Mouse (Mus musculus): ENCODE measurements around the gene Tank. TPM values are rescaled to one million over a fixed set of nuclear protein-coding genes. Genes with fewer than 3 reads are reported as not detected.

Tank gene
- polyA plus RNA-seq, 1 experiment from 2014 or later: 27.8 TPM

DNA sequence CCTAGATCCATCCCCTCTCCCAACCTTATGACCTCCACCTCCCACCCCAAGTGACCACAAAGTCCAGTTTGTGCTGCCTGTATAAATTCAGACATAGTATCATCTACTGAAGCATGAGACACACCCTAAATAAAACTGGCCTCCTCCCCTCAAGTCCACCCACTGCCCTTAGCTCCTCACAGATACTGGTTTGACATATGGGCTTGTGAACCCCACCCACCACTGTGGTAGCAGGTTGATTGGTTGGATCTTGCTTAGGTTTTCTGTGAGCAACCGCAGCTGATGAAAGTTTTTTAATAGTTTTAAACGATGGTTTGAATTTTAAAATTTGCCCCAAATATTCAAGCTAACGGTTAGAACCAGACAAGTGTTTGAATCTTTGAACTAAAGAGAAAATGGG lies 13.7 kb downstream of the Tank start:
- WGBS: 88% methylated on average over 3 of the region's 3 CpGs
- Histone ChIP-seq H3K4me3 (ENCODE audit: low read length) (no peak overlapping the region), H3K4me1 (ENCODE audit: control insufficient read depth, insufficient read depth, low read length) (no peaks in the 10 kb centered on the region), H3K36me3 (ENCODE audit: control insufficient read depth, insufficient read depth, low read length) (no peaks in the 10 kb centered on the region), H3K4me2 (replicated peaks; ENCODE audit: low read depth, low read length) (no peak overlapping the region), H3K27me3 (ENCODE audit: control insufficient read depth, insufficient read depth, low read length) (no peaks in the 10 kb centered on the region), H3K27ac (ENCODE audit: low read depth, low read length) (no peak overlapping the region), H3K9ac (ENCODE audit: low read depth, low read length) (no peak overlapping the region), H3K9me3 (ENCODE audit: control insufficient read depth, low read length) (no peaks in the 10 kb centered on the region)
- ATAC-seq (ENCODE audit: low FRiP score, low TSS enrichment): no peak

DNA sequence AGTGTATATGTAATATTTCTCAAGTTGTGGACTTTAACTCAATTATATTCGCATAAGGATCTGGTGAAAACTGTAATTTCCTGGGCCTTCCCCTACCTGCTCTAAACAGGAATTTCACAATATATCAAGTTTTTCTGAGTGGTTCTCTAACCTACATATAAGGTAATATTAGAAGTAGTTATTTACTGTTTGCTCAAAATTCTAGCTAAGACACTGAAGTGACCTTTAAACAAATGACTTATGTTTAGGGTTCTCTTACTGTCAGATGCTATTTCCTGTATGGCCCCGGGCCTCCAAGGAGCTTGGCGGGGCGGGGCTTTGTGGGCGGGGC lies 14.3 kb downstream of the Tank start:
- H3K27ac ChIP-seq (ENCODE audit: low read depth, low read length): 0 out of 2 replicates have a peak overlapping the region, but pooled peaks have one; percentile 94
- 15% methylated on average over 5 of the region's 5 CpGs for WGBS
- H3K36me3 ChIP-seq (ENCODE audit: control insufficient read depth, insufficient read depth, low read length): no peaks in the 10 kb centered on the region
- H3K4me2 ChIP-seq (replicated peaks; ENCODE audit: low read depth, low read length): no peak overlapping the region
- no peaks in the 10 kb centered on the region for H3K9me3 ChIP-seq (ENCODE audit: control insufficient read depth, low read length)
- H3K4me1 ChIP-seq (ENCODE audit: control insufficient read depth, insufficient read depth, low read length): no peaks in the 10 kb centered on the region
- no peak overlapping the region for H3K9ac ChIP-seq (ENCODE audit: low read depth, low read length)
- H3K27me3 ChIP-seq (ENCODE audit: control insufficient read depth, insufficient read depth, low read length): no peaks in the 10 kb centered on the region
- no peak for ATAC-seq (ENCODE audit: low FRiP score, low TSS enrichment)
- H3K4me3 ChIP-seq (ENCODE audit: low read length): peak overlapping the region; percentile 79

DNA sequence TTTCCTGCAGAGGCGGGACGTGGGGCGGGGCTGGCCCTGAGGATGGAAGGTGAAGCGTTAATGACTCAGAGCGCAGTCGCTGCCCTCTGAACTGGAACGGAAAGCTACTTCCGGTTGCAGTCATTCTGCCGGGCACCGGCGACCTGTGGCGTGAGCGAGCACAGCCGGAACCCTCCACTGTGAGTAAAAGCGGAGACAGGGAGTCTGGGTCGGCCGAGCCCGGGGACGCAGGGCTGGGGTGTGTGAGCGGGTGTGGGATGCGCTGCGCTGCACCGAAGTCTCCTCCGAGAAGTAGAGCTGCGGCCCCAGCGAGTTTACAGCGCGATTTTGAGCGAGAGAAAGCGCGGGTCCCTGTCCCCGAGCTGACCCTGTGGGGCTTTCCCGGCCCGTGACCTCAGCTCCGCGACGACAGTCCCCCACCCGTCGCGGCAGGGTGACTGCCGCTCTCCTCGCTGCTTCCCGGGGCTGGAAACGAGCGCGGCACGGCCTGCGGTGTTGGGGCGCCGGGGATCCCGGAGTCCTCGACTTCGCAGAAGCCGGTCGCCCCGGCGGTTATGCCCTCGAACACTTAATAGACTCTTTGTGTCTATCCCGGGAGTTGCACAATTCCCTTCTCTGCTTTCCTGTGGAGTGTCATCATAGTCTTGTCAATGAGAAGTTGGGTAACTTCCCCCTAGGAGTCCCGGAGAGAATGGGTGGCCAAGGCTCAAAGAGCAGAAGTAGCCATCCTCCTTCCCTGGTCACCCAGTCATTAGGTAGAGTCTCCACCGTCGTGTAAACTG lies 14.8 kb downstream of the Tank start:
- ATAC-seq (ENCODE audit: low FRiP score, low TSS enrichment): peak; percentile 98
- no peaks in the 10 kb centered on the region for H3K36me3 ChIP-seq (ENCODE audit: control insufficient read depth, insufficient read depth, low read length)
- peak overlapping the region; percentile 80 for H3K9ac ChIP-seq (ENCODE audit: low read depth, low read length)
- H3K4me1 ChIP-seq (ENCODE audit: control insufficient read depth, insufficient read depth, low read length): no peaks in the 10 kb centered on the region
- H3K27ac ChIP-seq (ENCODE audit: low read depth, low read length): peak overlapping the region; percentile 94
- H3K4me2 ChIP-seq (replicated peaks; ENCODE audit: low read depth, low read length): peak overlapping the region; percentile 71
- H3K27me3 ChIP-seq (ENCODE audit: control insufficient read depth, insufficient read depth, low read length): no peaks in the 10 kb centered on the region
- no peaks in the 10 kb centered on the region for H3K9me3 ChIP-seq (ENCODE audit: control insufficient read depth, low read length)
- 0% methylated on average over 53 of the region's 62 CpGs for WGBS
- peak overlapping the region; percentile 79 for H3K4me3 ChIP-seq (ENCODE audit: low read length)

DNA sequence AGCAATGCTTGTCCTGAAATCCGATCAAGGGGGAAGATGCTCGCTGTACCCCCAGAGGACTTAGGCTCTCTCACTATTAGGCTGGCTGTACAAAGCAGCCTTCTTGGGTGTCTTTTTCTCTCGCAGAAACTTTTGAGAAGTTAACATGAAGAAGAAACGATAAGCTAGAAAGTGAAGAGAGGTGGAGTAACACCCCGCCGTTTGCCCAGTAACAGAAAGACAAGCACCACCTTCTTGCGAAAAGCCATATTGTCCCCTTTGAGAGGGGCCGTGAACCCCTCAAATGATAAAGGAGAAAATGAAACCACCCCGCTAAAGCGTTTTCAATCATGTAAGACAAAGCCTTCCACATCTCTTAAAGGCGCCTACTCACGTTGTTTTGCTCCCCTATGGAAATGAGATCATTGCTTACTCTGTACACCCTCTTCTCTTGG lies 15.5 kb downstream of the Tank start:
- no peaks in the 10 kb centered on the region for H3K36me3 ChIP-seq (ENCODE audit: control insufficient read depth, insufficient read depth, low read length)
- no peak for ATAC-seq (ENCODE audit: low FRiP score, low TSS enrichment)
- H3K4me2 ChIP-seq (replicated peaks; ENCODE audit: low read depth, low read length): peak overlapping the region; percentile 71
- H3K4me3 ChIP-seq (ENCODE audit: low read length): peak overlapping the region; percentile 79
- no peaks in the 10 kb centered on the region for H3K27me3 ChIP-seq (ENCODE audit: control insufficient read depth, insufficient read depth, low read length)
- no peaks in the 10 kb centered on the region for H3K4me1 ChIP-seq (ENCODE audit: control insufficient read depth, insufficient read depth, low read length)
- H3K9me3 ChIP-seq (ENCODE audit: control insufficient read depth, low read length): no peaks in the 10 kb centered on the region
- WGBS: 0% methylated on average over 12 of the region's 12 CpGs
- peak overlapping the region; percentile 94 for H3K27ac ChIP-seq (ENCODE audit: low read depth, low read length)
- H3K9ac ChIP-seq (ENCODE audit: low read depth, low read length): peak overlapping the region; percentile 80

DNA sequence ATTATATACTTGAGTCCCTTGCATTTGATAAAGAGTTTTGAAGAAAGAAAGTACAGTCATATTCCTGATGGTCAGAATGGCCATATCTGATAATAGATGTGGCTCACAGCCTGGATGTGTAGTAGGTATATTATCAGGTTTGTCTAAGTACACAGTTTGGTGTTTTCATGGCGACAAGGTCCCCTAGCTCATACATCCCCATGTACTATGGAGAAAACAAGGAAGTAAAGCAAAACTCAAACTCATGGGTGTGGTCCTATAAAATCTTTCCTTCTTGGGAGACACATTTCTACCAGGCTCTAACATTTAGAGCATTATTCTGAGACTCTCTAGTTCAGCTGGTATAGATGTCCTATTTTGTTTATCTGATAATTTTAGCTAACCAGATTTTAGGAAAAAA lies 21.3 kb downstream of the Tank start:
- WGBS: 88% methylated on average over 1 of the region's 1 CpGs
- no peak overlapping the region for H3K4me2 ChIP-seq (replicated peaks; ENCODE audit: low read depth, low read length)
- no peak overlapping the region for H3K9ac ChIP-seq (ENCODE audit: low read depth, low read length)
- H3K27me3 ChIP-seq (ENCODE audit: control insufficient read depth, insufficient read depth, low read length): no peaks in the 10 kb centered on the region
- no peak overlapping the region for H3K27ac ChIP-seq (ENCODE audit: low read depth, low read length)
- no peaks in the 10 kb centered on the region for H3K36me3 ChIP-seq (ENCODE audit: control insufficient read depth, insufficient read depth, low read length)
- ATAC-seq (ENCODE audit: low FRiP score, low TSS enrichment): no peak
- no peak overlapping the region for H3K4me3 ChIP-seq (ENCODE audit: low read length)
- H3K9me3 ChIP-seq (ENCODE audit: control insufficient read depth, low read length): no peaks in the 10 kb centered on the region
- H3K4me1 ChIP-seq (ENCODE audit: control insufficient read depth, insufficient read depth, low read length): no peaks in the 10 kb centered on the region

DNA sequence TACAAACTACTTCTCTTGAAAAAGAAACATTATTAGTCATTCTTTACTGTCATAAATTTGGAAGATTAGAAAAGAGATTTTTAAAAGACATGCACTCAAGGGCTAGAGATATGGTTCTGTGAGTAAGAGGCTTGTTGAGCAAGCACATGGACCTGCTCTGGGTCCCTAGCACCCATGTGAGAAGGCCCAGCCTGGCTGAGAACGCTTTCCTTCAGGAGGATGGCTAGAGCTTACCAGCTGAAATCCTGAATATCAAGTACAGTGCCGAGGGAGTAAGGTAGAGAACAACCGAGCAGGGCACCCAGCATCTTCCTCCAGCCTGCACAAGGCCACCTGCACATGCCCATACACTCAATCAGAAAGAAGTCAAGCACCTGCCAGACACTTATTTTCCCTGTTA lies 25.1 kb downstream of the Tank start:
- Histone ChIP-seq H3K9me3 (ENCODE audit: control insufficient read depth, low read length) (no peaks in the 10 kb centered on the region), H3K27me3 (ENCODE audit: control insufficient read depth, insufficient read depth, low read length) (no peaks in the 10 kb centered on the region), H3K4me2 (replicated peaks; ENCODE audit: low read depth, low read length) (no peak overlapping the region), H3K4me3 (ENCODE audit: low read length) (no peak overlapping the region), H3K9ac (ENCODE audit: low read depth, low read length) (no peak overlapping the region), H3K27ac (ENCODE audit: low read depth, low read length) (no peak overlapping the region), H3K36me3 (ENCODE audit: control insufficient read depth, insufficient read depth, low read length) (no peaks in the 10 kb centered on the region), H3K4me1 (ENCODE audit: control insufficient read depth, insufficient read depth, low read length) (no peaks in the 10 kb centered on the region)
- no peak for ATAC-seq (ENCODE audit: low FRiP score, low TSS enrichment)
- WGBS: 82% methylated on average over 3 of the region's 3 CpGs

DNA sequence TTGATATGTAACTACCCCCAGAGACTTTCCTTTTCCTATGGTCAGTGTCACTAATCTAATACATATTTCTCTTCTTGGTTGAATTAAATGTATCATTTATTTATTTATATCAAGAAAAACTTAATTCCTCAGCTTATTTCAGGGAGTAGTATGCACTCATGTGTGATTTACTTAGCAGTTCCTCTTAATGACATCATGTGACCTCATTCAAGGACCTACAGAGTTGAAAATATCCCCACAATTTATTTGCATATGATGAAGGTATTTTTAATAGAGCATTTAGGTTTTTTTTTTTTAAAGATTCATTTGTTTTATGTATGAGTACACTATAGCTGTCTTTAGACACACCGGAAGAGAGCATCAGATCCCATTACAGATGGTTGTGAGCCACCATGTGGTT lies 28.6 kb downstream of the Tank start:
- H3K27ac ChIP-seq (ENCODE audit: low read depth, low read length): no peak overlapping the region
- H3K4me3 ChIP-seq (ENCODE audit: low read length): no peak overlapping the region
- 87% methylated on average over 1 of the region's 1 CpGs for WGBS
- H3K9me3 ChIP-seq (ENCODE audit: control insufficient read depth, low read length): no peaks in the 10 kb centered on the region
- H3K27me3 ChIP-seq (ENCODE audit: control insufficient read depth, insufficient read depth, low read length): no peaks in the 10 kb centered on the region
- ATAC-seq (ENCODE audit: low FRiP score, low TSS enrichment): no peak
- H3K36me3 ChIP-seq (ENCODE audit: control insufficient read depth, insufficient read depth, low read length): no peaks in the 10 kb centered on the region
- no peak overlapping the region for H3K9ac ChIP-seq (ENCODE audit: low read depth, low read length)
- no peaks in the 10 kb centered on the region for H3K4me1 ChIP-seq (ENCODE audit: control insufficient read depth, insufficient read depth, low read length)
- no peak overlapping the region for H3K4me2 ChIP-seq (replicated peaks; ENCODE audit: low read depth, low read length)

DNA sequence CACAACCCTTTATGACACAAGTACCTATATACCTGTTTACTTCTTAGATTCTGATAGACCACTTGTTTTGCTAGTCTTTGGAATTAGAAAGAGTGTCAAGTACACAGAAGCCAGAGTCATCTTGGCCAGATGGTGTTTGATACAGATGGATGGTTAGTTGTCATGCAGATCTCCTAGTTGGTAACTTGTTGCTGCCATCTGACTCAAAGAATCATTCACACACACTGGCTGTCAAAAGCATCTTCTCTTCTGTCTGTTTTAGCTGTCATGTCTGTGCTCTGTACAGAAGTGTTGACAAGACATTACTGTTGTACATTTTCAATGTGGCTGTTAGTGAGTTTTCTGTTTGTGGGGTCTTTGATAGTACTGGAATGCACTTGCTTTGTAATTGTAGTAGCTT lies 45.6 kb downstream of the Tank start:
- H3K4me1 ChIP-seq (ENCODE audit: control insufficient read depth, insufficient read depth, low read length): no peaks in the 10 kb centered on the region
- no peak for ATAC-seq (ENCODE audit: low FRiP score, low TSS enrichment)
- H3K9me3 ChIP-seq (ENCODE audit: control insufficient read depth, low read length): no peaks in the 10 kb centered on the region
- H3K4me2 ChIP-seq (replicated peaks; ENCODE audit: low read depth, low read length): no peak overlapping the region
- peaks cover 5% of the 10 kb centered on the region; the same call in 1 of the 2 replicates for H3K36me3 ChIP-seq (ENCODE audit: control insufficient read depth, insufficient read depth, low read length)
- H3K9ac ChIP-seq (ENCODE audit: low read depth, low read length): no peak overlapping the region
- H3K27ac ChIP-seq (ENCODE audit: low read depth, low read length): no peak overlapping the region
- no peaks in the 10 kb centered on the region for H3K27me3 ChIP-seq (ENCODE audit: control insufficient read depth, insufficient read depth, low read length)
- no peak overlapping the region for H3K4me3 ChIP-seq (ENCODE audit: low read length)

DNA sequence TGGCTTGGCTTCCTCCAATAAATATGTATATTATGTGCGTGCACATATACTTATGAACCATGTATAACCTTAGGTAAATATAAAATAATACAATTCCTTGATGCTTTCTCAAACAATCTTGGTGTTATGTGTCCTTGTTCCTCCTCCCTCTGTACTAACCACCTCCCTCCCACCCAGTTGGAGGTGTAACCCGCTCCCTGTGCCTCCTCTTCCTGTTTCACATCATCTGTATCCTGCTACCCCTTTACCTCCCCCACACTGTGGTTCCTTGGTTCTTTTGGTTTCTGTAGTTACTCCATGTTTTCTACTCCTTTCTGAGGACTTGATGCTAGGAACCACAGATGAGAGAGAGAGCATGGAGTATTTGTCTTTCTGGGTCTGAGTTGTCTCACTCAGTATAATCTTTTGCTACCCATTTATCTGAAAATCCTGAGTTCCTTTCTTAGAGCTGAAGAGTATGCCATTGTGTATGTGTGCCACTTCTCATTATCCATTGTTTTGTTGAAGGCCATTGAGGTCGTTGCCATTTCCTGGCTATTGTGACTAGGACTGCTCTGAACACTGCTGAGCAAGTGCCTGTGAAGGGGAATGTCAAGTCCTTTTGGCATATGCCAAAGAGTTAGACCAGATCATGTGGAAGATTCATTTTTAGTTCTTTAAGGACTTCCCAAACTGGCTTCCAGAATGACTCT lies 52.6 kb downstream of the Tank start:
- no peak overlapping the region for H3K9ac ChIP-seq (ENCODE audit: low read depth, low read length)
- peaks cover 5% of the 10 kb centered on the region; the same call in 1 of the 2 replicates for H3K36me3 ChIP-seq (ENCODE audit: control insufficient read depth, insufficient read depth, low read length)
- no peak overlapping the region for H3K4me2 ChIP-seq (replicated peaks; ENCODE audit: low read depth, low read length)
- WGBS: 94% methylated on average over 3 of the region's 3 CpGs
- no peaks in the 10 kb centered on the region for H3K27me3 ChIP-seq (ENCODE audit: control insufficient read depth, insufficient read depth, low read length)
- ATAC-seq (ENCODE audit: low FRiP score, low TSS enrichment): no peak
- no peak overlapping the region for H3K4me3 ChIP-seq (ENCODE audit: low read length)
- H3K9me3 ChIP-seq (ENCODE audit: control insufficient read depth, low read length): no peaks in the 10 kb centered on the region
- no peak overlapping the region for H3K27ac ChIP-seq (ENCODE audit: low read depth, low read length)
- no peaks in the 10 kb centered on the region for H3K4me1 ChIP-seq (ENCODE audit: control insufficient read depth, insufficient read depth, low read length)
